Mouse (Mus musculus) lung, postnatal 10 days (tissue): ENCODE data around the gene Doc2g.

Experiments used
- DNase-seq: peaks from one replicate; pipeline ENCODE4 v3.0.0; 2021

Gene Doc2g

DNA sequence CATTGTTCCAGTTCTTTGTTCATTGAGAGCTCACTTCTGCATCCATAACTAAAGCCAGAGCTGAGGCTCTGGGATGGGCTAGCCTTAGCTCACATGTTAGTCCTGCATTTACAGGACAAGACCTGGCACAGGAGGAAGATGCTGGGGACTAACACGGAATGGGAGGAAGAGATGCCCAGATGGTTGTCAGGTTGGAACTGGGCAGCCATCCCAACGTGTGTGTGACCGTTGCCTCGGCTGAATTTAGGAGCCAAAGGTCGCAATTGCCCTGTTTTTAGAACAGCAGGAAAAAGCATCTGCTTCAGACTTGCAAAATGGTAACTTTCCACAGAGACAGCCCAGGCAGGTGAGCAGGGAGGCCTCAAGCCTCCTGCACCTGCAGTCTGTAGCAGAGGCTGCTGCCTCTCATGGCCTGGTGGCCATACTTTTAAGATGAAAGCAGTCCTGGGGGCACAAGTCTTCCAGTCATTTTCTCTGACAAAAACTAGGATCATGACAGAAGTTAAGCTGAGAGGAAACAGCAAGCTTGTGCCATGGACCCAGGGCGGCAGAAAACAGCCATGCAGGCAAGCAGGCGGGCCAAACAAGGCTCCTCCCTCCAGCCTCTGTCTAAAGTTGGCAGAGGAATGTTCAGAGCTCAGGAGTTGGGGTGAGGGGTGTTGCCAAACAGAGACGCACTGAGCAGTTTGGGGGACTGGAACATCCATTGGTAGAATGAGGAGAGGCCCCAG lies 52.3 kb downstream of the Doc2g start:
- no peak for DNase-seq

DNA sequence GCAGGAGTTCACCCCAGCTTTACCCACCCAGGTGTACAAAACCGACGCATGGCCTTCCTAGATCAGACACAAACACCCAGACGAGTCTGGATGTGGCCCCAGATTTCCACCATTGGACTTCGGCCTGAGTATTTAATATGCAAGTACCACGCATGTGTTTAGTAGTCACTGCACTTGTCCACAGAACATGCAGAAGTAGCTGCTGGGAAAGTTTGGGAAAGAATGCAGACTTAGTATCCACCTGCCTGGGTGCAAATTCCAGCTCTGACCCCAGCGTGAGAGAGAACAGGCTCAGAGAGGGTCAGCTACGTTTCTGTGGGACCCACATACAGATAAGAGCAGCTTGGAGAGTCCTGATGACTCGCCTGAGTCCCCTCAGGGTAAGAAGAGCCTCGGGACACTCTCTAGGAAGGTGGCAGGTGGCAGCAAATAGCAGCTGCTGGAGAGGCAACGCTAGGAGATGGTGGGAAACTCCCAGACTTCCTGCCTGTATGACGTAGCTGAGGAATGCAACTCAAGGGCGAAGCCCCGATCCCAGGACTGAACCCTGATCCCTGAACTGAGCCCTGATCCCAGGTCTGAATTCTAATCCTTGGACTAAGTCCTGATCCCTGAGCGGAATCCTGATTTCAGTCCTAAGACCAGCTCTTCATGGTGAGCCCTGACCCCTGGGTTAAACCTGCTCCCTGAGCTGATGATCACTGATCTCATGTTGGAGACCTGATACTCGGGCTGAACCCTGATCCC lies 53.0 kb downstream of the Doc2g start:
- no peak for DNase-seq
